Mouse (Mus musculus) limb, embryonic 12.5 days (tissue): Measurements from ENCODE around the gene Dock8. TPM values are rescaled to one million over a fixed set of nuclear protein-coding genes. Genes with fewer than 3 reads are reported as not detected.
A peak's percentile ranks its signal among the peaks of the same experiment; 100 is the strongest.

Experiments
- ATAC-seq: fragments of 200-750 bp; cut with Nextera tagmentation; 2 replicates; pipeline ENCODE4 v1.8.0; 2017; ENCODE audit warnings: low read depth, moderate TSS enrichment; ENCODE audit not compliant: insufficient number of reproducible peaks, insufficient read depth, low FRiP score, low TSS enrichment
- H3K27ac ChIP-seq: fragments of 300-500 bp; sonication (generic); 2 replicates; pipeline ENCODE4 v1.5.1; 2016; ENCODE audit warnings: mild to moderate bottlenecking, moderate library complexity
- H3K27me3 ChIP-seq: fragments of 300-500 bp; sonication (generic); 2 replicates; pipeline ENCODE4 v1.6.1; 2016; ENCODE audit warnings: mild to moderate bottlenecking, moderate library complexity
- H3K36me3 ChIP-seq: fragments of 300-500 bp; sonication (generic); 2 replicates; pipeline ENCODE4 v1.6.1; 2016; ENCODE audit warnings: mild to moderate bottlenecking, moderate library complexity
- H3K4me1 ChIP-seq: fragments of 300-500 bp; sonication (generic); replicated peaks from 2 replicates; pipeline ENCODE4 v1.6.1; 2016
- H3K4me2 ChIP-seq: fragments of 300-500 bp; sonication (generic); 2 replicates; pipeline ENCODE4 v1.6.1; 2016; ENCODE audit warnings: mild to moderate bottlenecking, moderate library complexity
- H3K4me3 ChIP-seq: fragments of 300-500 bp; sonication (generic); replicated peaks from 2 replicates; pipeline ENCODE4 v1.5.1; 2016; ENCODE audit warnings: mild to moderate bottlenecking
- H3K9ac ChIP-seq: fragments of 300-500 bp; sonication (generic); replicated peaks from 2 replicates; pipeline ENCODE4 v1.6.1; 2016; ENCODE audit warnings: mild to moderate bottlenecking, moderate library complexity
- H3K9me3 ChIP-seq: fragments of 300-500 bp; sonication (generic); 2 replicates; pipeline ENCODE4 v1.6.1; 2016; ENCODE audit warnings: mild to moderate bottlenecking, moderate library complexity
- WGBS: fragments of 180-500 bp; shearing (Covaris S2); methylation state at CpG from one replicate; pipeline ENCODE4 v1.1.7; 2016; 5-methylcytosine and 5-hydroxymethylcytosine counted together
- polyA plus RNA-seq: library from polyadenylated mRNA; unstranded; fragments of >200 nt; fragmentation: Nextera tagmentation; extraction: Ambion mirVana; gene quantifications from 2 replicates; pipeline ENCODE4 v1.2.1, GENCODE M21; 2016

Gene Dock8
- polyA plus RNA-seq, 1 experiment from 2014 or later = 2.7 TPM

DNA sequence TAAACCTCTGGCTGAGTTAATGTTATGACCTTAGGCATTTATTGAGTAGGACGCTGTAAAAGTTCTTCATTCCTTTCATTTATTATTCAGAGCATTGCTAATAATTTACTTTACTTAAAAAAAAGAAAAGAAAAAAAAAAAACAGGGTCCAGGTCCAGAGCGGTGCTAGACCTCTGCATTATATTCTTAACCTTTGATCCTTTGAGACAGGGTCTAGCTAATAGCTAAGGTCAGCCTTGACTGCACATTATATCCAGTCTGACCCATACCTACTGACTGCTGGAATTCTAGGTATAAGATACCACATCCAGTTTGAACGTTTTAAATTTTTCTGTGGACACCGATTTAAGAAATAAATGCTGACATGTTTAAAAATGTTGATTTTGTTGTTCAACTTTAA is 16.3 kb upstream of the Dock8 start:
- Histone ChIP-seq H3K4me1 (no peaks in the 10 kb centered on the region), H3K27me3 (no peaks in the 10 kb centered on the region), H3K4me2 (no peak overlapping the region), H3K27ac (no peak overlapping the region), H3K9me3 (no peaks in the 10 kb centered on the region), H3K4me3 (no peak overlapping the region), H3K36me3 (no peaks in the 10 kb centered on the region), H3K9ac (no peak overlapping the region)
- ATAC-seq = no peak
- WGBS = 81% methylated on average over 4 of the region's 4 CpGs

DNA sequence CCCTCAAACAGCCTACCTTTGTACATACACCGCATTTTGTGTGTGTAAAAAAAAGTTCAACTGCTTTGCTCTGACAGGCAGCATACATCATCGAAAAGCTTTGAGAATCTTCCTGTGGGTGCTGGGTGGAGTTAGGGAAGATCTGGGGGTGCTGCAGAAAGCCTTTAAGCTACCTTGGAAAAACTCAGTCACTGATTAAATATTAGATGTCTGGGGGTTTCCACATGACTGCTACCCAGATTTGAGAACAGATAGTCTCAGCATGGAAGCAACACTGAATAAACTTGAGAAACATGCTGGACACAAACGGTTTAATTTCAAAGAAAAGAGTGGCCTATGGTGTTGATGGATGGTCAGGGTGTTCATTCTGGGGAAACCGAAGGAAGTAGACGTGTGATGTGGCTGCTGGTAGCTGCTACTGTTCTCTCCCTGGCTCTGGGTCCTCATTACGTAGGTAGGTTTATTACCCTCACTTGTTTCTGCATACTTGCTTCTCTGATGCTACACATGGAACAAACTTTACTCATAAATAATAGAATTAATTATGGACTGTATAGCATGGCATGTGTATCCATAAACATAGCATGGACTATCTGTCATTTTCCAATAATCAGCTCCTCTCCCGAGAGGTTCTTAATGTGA is 15.4 kb upstream of the Dock8 start:
- no peaks in the 10 kb centered on the region for H3K36me3 ChIP-seq
- H3K4me2 ChIP-seq = no peak overlapping the region
- H3K4me1 ChIP-seq = no peaks in the 10 kb centered on the region
- H3K9me3 ChIP-seq = no peaks in the 10 kb centered on the region
- no peak overlapping the region for H3K4me3 ChIP-seq
- WGBS = 74% methylated on average over 7 of the region's 7 CpGs
- H3K27me3 ChIP-seq = no peaks in the 10 kb centered on the region
- ATAC-seq = no peak
- no peak overlapping the region for H3K27ac ChIP-seq
- no peak overlapping the region for H3K9ac ChIP-seq

DNA sequence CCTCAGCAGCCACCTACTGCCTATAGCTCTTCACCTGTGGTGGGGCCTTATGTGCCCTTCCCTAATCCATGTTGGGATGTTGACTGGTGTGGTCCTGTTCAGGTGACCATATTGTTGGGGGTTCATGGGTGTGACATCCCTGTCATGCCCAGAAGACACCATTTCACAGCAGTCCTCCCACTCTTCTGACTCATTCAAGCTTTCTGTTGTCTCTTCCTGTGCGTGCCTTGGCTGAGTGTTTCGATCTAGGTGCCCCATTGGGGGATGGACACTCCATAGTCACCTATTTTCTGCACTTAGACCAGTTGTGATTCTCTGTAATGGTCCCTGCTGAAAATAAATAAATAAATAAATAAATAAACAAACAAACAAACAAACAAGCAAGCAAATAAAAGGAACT is 14.3 kb upstream of the Dock8 start:
- H3K4me2 ChIP-seq = no peak overlapping the region
- H3K9ac ChIP-seq = no peak overlapping the region
- no peaks in the 10 kb centered on the region for H3K36me3 ChIP-seq
- WGBS = 89% methylated on average over 2 of the region's 2 CpGs
- no peak for ATAC-seq
- no peak overlapping the region for H3K27ac ChIP-seq
- H3K9me3 ChIP-seq = no peaks in the 10 kb centered on the region
- H3K4me3 ChIP-seq = no peak overlapping the region
- no peaks in the 10 kb centered on the region for H3K27me3 ChIP-seq
- H3K4me1 ChIP-seq = no peaks in the 10 kb centered on the region

DNA sequence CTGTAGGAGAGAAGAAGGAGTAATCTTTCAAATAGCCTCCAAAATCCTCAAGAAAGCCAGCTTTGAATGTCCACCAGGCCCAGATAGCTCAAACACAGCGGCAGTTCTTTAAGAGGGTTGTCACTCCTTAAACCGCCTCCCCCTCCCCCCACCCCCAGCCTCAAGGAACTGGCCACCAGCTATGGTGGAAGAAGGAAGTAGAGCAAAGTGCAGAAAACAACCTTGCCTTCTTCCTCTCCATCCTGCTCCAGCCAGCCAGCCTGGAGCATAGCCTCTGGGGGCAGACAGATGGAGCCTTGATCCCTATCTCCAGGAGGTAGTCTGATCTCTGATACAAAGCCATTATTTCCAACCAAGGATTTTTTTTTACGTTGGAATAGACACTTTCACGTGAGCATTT is 12.0 kb upstream of the Dock8 start:
- no peaks in the 10 kb centered on the region for H3K4me1 ChIP-seq
- 69% methylated on average over 4 of the region's 4 CpGs for WGBS
- H3K9me3 ChIP-seq = no peaks in the 10 kb centered on the region
- no peak overlapping the region for H3K27ac ChIP-seq
- H3K4me3 ChIP-seq = no peak overlapping the region
- ATAC-seq = no peak
- no peaks in the 10 kb centered on the region for H3K36me3 ChIP-seq
- H3K9ac ChIP-seq = no peak overlapping the region
- H3K4me2 ChIP-seq = no peak overlapping the region
- H3K27me3 ChIP-seq = no peaks in the 10 kb centered on the region

DNA sequence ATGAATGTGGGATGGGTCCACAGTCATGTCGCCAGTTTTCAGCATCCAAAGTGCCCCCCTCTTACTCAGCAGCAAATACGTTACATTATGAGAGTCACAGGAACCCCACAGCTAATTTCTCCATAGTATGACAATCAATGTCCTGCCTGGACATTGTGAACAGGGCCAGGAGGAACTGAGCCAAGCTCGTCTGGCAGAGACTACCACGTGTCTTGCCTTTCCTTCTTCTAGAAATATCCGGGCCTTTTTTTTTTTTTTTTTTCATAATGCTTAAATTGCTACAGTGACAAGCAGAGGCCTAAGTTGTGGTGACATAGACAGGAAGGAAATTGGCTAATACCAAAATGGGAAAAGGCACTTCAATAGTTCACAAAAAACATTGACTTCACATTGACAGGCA is 10.5 kb upstream of the Dock8 start:
- H3K4me3 ChIP-seq = no peak overlapping the region
- H3K9me3 ChIP-seq = no peaks in the 10 kb centered on the region
- no peak for ATAC-seq
- no peak overlapping the region for H3K27ac ChIP-seq
- no peak overlapping the region for H3K9ac ChIP-seq
- whole genome bisulfite sequencing = 84% methylated on average over 5 of the region's 5 CpGs
- H3K4me2 ChIP-seq = no peak overlapping the region
- H3K27me3 ChIP-seq = no peaks in the 10 kb centered on the region
- H3K4me1 ChIP-seq = no peaks in the 10 kb centered on the region
- no peaks in the 10 kb centered on the region for H3K36me3 ChIP-seq

DNA sequence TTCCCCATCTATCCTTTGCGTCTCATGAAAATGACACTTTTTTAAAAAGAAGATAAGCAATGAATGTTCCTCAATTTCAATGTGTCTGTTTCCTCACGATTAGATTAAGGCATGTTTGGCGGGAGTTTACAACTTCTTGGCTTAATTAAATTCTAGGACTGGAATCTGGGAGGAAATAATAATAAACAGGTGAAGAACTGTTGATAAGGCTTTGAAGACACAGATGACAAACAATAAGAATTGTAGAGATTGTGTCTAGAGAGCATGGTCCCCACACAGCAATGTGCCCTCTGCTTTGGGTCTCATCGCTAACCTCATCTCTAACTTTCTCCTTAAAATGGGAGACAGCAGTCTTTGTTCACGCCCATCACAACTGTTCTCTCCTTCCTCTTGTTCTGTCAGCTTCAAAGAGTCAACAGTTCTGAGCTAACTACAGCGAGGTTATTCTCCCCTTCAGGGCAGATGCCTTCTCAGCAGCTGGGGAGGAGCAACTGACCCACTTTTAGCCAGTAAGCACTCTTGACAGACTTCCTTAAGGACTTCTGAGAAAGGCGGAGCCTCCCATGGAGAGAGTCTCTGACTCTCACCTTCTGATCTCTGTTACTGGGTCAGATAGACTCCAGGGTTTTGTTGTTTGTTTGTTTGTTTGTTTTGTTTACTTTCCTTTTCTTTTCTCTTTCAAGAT is 9.1 kb upstream of the Dock8 start:
- 67% methylated on average over 7 of the region's 7 CpGs for WGBS
- Histone ChIP-seq H3K4me1 (peaks cover 3% of the 10 kb centered on the region; the same call in 1 of the 2 replicates), H3K27ac (no peak overlapping the region), H3K27me3 (no peaks in the 10 kb centered on the region), H3K9ac (no peak overlapping the region), H3K36me3 (no peaks in the 10 kb centered on the region), H3K4me2 (no peak overlapping the region), H3K4me3 (no peak overlapping the region), H3K9me3 (no peaks in the 10 kb centered on the region)
- no peak for ATAC-seq

DNA sequence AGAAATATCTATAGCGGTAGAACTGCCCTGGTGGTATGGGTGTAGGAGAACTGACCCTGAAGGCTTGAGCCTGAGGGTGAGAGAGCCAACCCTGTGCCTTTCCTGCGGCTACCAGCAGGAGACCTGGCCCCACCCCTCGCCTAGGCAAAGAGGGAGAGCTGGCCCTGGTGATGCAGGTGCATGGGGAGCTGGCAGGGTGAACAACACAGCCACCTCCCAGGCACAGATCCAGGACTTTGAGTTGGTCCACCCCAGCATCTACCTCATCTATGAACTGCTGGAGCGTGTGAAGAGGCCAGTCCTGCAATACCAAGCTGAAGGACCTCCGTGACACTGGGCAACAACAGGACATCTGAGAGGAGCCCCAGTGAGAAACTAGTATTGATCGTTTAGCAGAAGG is 5.8 kb upstream of the Dock8 start:
- H3K4me1 ChIP-seq = peaks cover 3% of the 10 kb centered on the region; the same call in 1 of the 2 replicates
- H3K4me3 ChIP-seq = no peak overlapping the region
- no peaks in the 10 kb centered on the region for H3K36me3 ChIP-seq
- no peaks in the 10 kb centered on the region for H3K9me3 ChIP-seq
- no peak for ATAC-seq
- H3K27ac ChIP-seq = no peak overlapping the region
- H3K4me2 ChIP-seq = no peak overlapping the region
- peaks cover 23% of the 10 kb centered on the region; the same call in 1 of the 2 replicates for H3K27me3 ChIP-seq
- H3K9ac ChIP-seq = no peak overlapping the region
- 66% methylated on average over 6 of the region's 6 CpGs for WGBS

DNA sequence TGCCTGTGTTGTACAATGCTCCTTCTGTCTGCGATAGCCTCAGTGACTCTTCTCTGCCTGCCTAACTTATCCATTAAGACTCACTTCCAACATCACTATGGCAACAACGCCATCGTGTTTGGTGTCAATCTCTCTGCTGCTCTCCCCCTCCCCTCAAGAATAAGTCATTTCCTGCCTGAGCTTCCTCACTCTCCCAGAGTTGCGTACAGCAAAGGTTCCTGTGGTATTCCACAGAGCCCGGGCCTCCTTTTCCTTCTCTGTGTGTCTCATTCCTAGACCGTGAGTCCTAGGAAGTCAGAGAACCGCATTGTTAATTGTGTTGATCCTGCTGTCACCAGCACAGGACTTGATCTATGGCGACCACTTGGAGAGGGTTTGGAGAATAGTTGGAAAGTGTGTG is 4.4 kb upstream of the Dock8 start:
- peaks cover 3% of the 10 kb centered on the region for H3K4me1 ChIP-seq
- no peak for ATAC-seq

DNA sequence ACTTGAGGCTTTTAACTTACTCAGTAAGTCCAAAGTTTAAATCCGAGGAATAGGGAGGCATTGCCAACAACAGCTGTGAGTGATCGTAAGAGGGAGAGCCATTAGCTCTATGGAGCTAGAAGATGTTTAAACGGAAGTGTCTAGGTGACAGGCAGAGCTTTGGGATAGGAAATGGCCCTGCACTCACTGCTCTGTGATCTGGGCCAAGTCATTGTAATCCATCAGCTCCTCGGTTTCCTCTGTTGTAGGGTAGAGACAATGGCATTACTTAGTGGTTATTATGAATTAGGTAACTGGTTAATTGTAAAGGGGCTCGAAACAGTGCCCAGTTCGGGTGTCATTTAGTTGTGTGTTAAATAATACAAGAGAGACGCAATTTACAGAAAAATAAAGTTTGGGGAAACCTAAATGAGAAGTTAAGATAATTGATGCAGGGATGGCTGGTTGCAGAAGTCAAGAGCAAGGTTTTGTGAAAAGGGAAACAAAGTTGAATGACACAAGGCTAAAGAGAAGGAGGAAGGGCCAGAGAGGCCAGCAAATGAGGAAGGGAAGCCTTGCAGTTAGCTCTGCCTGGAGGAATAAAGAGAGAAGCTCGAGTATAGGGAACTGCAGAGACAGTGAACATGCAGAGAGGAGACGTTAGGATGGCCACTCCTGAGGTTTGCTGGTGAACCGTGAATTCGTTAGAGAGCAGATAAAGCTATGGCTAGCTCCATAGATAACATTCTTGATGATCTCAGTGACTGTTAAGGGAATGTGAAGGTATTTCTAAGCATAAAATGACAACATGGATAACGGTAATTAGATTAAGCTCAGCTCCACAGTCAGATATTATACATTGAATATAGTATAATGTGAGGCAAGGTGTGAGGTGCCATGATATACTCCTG is 2.3 kb upstream of the Dock8 start:
- ATAC-seq = no peak
- no peak overlapping the region for H3K4me3 ChIP-seq
- H3K9me3 ChIP-seq = no peaks in the 10 kb centered on the region
- WGBS = 69% methylated on average over 12 of the region's 12 CpGs
- no peak overlapping the region for H3K27ac ChIP-seq
- H3K4me1 ChIP-seq = peaks cover 3% of the 10 kb centered on the region
- no peak overlapping the region for H3K9ac ChIP-seq
- H3K4me2 ChIP-seq = no peak overlapping the region
- H3K27me3 ChIP-seq = peaks cover 59% of the 10 kb centered on the region
- H3K36me3 ChIP-seq = no peaks in the 10 kb centered on the region

More for the DNA sequence above, 4.4 kb upstream of the Dock8 start:
- WGBS = 46% methylated on average over 8 of the region's 8 CpGs
- no peak overlapping the region for H3K4me3 ChIP-seq
- H3K36me3 ChIP-seq = no peaks in the 10 kb centered on the region
- no peak overlapping the region for H3K9ac ChIP-seq
- no peaks in the 10 kb centered on the region for H3K9me3 ChIP-seq
- H3K4me2 ChIP-seq = no peak overlapping the region
- H3K27me3 ChIP-seq = peaks cover 37% of the 10 kb centered on the region
- no peak overlapping the region for H3K27ac ChIP-seq

DNA sequence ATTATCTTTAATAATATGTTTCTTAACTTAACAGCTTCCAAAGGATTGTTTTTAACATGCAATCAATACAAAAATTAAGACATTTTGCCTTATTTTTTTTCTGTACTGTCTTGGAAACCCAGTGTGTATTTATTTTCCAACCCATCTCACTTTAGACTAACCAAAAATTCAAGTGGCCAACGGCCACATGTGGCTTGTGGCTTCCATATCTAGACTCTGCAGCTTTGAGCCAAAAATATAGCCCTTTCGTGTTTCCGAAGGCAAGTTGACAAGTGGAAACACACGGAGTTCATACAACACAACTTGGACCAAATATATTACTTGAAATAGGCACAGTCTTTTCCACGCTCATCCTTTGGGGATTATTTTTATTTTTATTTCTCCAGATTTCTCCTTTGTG is 773 bp upstream of the Dock8 start:
- H3K27me3 ChIP-seq = peaks cover 67% of the 10 kb centered on the region
- no peak overlapping the region for H3K4me2 ChIP-seq
- H3K36me3 ChIP-seq = no peaks in the 10 kb centered on the region
- H3K9me3 ChIP-seq = no peaks in the 10 kb centered on the region
- H3K9ac ChIP-seq = no peak overlapping the region
- no peak for ATAC-seq
- H3K4me3 ChIP-seq = peak overlapping the region; percentile 80; the same call in 1 of the 2 replicates
- peaks cover 3% of the 10 kb centered on the region for H3K4me1 ChIP-seq
- no peak overlapping the region for H3K27ac ChIP-seq
- WGBS = 75% methylated on average over 5 of the region's 5 CpGs

DNA sequence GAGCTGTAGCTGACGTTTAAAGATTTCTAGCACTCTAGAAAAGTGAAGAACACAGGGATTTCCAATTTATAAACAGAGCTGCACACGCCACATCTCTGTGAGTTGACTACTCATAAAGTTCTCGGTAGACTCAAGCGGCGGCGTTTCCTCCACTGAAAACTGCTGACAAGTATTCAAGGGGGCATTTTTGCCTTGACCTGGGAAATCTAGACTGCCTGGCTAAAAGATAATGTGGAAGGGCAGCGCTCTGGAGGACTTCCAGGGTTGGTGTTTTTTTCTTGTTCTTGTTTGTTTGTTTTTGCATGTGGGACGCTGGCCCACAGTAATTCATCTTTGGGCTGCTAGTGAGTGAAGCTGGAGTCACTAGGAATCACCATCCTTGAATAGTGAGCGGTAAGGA is 819 bp downstream of the Dock8 start:
- ATAC-seq = no peak
- Histone ChIP-seq H3K4me3 (peak overlapping the region; percentile 80), H3K27me3 (peaks cover 67% of the 10 kb centered on the region)

More for the DNA sequence above, 819 bp downstream of the Dock8 start:
- no peak overlapping the region for H3K9ac ChIP-seq
- whole genome bisulfite sequencing = 30% methylated on average over 9 of the region's 9 CpGs
- no peaks in the 10 kb centered on the region for H3K36me3 ChIP-seq
- peak overlapping the region; percentile 98 for H3K4me2 ChIP-seq
- H3K4me1 ChIP-seq = peaks cover 7% of the 10 kb centered on the region; the same call in 1 of the 2 replicates
- no peaks in the 10 kb centered on the region for H3K9me3 ChIP-seq
- no peak overlapping the region for H3K27ac ChIP-seq
